Mouse (Mus musculus) CD4-positive, CD25-positive, alpha-beta regulatory T cell, adult 2 months (primary cell): ENCODE results near the gene Lhb.
A peak's percentile ranks its signal among the peaks of the same experiment; 100 is the strongest.

ENCODE experiments used
- DNase-seq: peaks from one replicate; pipeline ENCODE4 v3.0.0-alpha.2; 2012; ENCODE audit warnings: low read depth, low spot score

Gene Lhb

GRCm38 (mm10) chr7:45413864-45414739 is 6.5 kb upstream of the Lhb start:
- DNase-seq, result peak; percentile 27

DNA sequence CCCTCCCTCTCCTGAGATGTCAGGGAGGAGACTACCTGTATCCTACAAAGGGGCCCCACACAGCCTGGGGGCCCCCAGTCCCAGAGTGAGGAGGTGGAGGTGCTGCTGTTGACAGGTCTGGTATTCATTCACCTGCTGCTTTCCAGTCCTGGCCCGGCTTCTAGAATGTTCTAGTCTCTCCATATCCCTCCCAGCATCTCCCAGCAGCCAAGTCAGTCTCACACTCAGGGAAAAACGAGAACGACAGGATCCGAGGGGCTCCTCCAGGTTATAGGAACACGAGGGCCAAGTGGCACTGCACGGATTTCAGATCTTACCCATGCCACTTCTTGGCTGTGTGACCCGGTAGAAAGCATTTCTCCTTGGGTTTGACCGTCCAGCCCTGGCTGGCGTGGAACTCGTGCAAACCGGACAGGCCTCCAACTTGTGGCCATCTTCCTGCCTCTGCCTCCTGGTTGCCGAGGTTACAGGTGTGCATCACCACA is 5.8 kb upstream of the Lhb start:
- DNase-seq, result no peak

- DNase-seq, result peak; percentile 65
Measured at GRCm38 (mm10) chr7:45415636-45416035, 5.0 kb upstream of the Lhb start.

DNA sequence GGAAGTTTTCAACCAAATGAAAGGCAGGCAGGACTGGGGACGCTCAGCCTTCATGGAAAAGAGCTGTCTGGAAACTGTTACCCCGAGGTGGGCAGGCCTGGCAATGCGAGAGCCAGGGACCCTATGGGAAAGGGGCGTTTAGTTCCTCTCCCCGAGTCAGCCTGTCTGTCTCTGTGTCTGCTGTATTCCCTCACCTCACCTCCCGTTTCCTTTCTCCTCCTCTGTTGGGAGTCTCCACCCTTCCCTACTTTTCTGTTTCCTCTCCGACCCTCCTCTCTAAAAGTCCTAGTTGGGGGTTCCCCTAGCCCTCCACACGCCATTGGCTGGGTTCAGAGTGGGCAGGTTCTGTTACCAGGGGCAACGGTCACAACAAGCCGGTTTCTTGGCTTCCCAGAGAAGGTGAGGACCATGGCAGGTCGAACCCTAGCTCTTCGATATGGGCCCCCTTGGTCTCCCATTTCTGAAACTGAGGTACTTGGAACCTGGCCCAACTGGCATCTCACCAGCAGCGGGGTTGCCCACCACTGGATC is 2.6 kb upstream of the Lhb start:
- DNase-seq, result no peak

- DNase-seq, result no peak
Measured at GRCm38 (mm10) chr7:45419859-45420614, 583 bp upstream of the Lhb start.

DNA sequence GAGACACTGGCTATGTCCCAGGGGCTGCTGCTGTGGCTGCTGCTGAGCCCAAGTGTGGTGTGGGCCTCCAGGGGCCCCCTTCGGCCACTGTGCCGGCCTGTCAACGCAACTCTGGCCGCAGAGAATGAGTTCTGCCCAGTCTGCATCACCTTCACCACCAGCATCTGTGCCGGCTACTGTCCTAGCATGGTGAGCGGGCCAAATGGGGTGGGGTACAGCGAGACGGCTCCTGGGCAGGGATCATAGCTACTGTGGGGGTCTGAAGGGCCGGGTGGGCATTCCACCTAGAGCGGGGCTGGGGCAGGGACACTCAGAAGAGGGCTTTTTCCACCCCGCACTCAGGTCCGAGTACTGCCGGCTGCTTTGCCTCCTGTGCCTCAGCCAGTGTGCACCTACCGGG is 574 bp downstream of the Lhb start:
- DNase-seq, result no peak

- DNase-seq, result no peak
Measured at GRCm38 (mm10) chr7:45426556-45426955, 5.9 kb downstream of the Lhb start.

- no peak for DNase-seq
Measured at GRCm38 (mm10) chr7:45433835-45434202, 13.2 kb downstream of the Lhb start.

- DNase-seq, result peak; percentile 100
Measured at GRCm38 (mm10) chr7:45434203-45435015, 13.8 kb downstream of the Lhb start, which contains the start of gene Gys1. TSS of gene Gys1 (plus strand) at chr7:45434844.

- DNase-seq, result no peak
Measured at GRCm38 (mm10) chr7:45435038-45435437, 14.4 kb downstream of the Lhb start.

DNA sequence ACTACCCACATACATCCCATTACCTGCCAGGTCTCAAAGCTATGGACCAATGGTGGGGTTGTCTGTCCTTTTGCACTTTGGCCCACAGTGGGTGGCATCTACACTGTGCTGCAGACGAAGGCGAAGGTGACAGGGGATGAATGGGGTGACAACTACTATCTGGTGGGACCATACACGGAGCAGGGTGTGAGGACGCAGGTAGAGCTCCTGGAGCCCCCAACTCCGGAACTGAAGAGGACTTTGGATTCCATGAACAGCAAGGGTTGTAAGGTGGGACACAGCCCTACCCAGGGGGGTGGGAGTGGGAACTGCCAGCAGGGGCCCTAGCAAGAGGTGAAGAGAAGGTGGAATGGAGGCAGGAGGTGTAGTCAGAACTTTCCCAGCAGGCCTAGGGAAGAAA is 15.8 kb downstream of the Lhb start:
- no peak for DNase-seq

DNA sequence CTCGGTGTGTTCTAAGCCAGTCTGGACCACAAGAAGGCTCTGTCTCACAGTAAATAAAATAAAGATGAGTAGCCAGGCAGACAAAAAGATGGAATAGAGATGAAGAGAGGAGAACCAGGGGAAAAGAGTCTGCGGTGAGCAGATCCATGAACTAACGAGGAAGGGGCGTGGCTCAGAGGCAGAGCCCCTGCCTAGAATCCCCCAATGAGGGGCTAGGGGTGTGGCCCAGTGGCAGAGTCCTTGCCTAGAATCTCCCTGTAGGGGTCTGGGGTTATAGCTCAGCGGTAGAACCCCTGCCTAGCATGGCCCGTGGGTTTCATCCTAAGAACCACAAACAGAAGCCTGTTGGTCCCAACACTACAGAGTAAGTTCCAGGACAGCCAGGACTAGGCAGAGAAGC is 16.4 kb downstream of the Lhb start:
- DNase-seq, result no peak

DNA sequence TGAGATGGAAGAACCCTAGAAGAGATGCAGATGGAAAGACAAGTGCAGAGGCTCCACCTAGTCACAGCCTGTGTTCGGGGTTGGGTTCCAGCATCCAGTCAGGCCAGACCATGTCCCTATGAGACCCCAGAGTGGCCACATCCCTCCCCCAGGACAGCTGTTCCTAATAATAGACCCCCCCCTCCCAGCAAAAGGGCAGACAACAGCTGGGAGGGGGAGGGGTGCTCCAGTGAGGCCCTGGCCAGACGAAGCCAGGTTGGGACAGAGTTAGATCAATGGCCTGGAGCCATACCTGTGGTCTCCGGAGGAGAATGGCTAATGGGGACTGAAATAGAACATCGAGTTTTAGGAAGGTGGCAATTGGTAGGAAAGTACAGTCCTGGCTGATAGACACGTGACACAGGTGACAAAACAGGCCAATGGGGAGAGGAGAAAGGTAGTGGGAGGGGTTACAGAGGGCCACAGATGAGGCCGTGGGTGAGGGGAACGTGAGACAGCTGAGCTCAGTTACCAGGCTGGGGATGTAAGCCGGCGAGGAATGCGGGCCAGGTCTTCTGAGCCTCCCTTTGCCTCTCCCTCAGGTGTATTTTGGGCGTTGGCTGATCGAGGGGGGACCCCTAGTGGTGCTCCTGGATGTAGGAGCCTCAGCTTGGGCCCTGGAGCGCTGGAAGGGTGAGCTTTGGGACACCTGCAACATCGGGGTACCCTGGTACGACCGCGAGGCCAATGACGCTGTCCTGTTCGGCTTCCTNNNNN is 17.1 kb downstream of the Lhb start, which contains the start of gene Ruvbl2:
Gene Ruvbl2 (minus strand): TSS at position 576 of the 756 bp plus-strand sequence.
- no peak for DNase-seq

DNA sequence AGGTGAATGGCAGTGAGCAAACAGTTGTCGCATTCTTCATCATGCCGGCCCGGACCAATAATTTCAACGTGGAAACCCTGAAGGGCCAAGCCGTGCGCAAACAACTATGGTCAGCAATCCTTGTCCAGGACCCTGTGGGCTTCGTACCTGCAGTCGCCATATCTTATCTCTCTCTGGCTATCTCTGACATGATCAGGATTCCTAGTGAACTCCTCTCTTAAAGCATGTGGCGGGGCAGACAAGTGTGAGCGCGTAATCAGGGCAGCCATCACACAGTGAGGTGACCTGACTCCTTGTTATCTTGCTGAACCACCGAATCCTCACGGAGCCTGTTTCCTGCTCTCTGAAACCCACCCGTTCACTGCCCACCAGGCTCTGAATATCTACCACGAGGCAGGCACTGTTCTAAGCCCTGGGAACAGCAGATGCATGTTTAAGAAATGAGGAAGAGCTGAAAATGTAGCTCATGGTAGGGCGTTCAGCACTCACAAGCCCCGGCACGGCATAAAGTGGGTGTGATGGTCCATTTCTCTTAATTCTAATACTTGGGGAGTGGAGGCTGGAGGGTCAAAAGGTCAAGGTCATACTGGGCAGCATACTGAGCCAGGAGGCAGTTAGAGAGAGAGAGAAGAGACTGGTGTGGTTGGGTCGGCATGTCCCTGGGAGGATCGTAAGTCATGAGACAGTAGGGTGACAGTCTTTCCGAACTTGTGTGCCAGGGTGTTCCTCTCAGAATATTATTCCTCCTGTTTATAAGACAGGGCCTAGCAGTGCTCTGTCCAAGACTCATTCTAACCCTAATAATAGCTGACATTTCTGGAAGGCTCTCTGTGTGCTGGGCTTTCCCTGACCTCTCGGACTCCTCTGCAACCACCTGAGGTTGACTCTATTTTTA is 23.2 kb downstream of the Lhb start:
- DNase-seq, result no peak

- no peak for DNase-seq
Measured at GRCm38 (mm10) chr7:45446589-45446988, 26.0 kb downstream of the Lhb start.

DNA sequence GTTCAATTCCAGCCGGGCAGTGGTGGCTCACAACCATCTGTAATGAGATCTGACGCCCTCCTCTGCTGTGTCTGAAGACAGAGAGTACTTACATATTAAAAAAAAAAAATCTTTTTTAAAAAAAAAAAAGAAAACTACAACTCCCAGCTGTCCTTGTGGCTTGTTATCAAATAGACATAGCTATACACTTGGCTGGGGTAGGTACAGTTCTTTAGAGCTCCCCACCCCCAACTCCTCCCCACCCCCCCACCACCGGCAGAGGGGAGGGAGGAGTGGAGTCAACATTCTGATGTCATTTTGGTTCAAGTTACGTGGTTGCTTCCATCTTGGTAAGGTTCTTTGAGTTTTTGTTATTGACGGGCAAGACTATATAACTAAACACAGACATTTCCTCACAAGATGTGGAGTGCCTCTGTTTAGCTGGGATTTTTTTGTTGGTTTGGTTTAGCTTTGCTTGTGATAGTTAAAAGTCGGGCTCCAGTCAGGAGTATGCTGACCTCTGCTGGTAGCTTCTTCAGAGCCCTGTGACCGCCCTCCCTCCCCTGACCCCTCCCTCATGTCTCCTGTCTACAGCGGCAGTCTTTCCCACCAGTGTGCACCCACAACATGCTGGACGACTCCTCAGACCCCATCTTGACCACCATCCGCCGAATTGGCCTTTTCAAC is 26.8 kb downstream of the Lhb start:
- DNase-seq, result peak; percentile 72

GRCm38 (mm10) chr7:45449974-45450373 is 29.4 kb downstream of the Lhb start:
- no peak for DNase-seq

GRCm38 (mm10) chr7:45451344-45451982 is 30.8 kb downstream of the Lhb start:
- DNase-seq, result peak; percentile 93

DNA sequence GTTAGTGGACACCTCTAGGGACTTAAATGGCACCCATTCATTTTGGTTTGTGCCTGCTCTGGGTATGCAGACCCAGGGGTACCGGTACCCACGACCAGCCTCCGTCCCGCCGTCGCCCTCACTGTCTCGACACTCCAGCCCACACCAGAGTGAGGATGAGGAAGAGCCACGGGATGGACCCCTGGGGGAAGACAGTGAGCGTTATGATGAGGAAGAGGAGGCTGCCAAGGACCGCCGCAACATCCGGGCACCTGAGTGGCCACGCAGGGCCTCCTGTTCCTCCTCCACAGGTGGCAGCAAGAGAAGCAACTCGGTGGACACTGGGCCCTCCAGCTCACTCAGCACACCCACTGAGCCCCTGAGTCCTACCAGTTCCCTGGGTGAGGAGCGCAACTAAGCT is 34.4 kb downstream of the Lhb start:
- no peak for DNase-seq
